Mouse (Mus musculus) heart, embryonic 11.5 days (tissue): Measurements from ENCODE around the gene Hcn1. TPM values are rescaled to one million over a fixed set of nuclear protein-coding genes. Genes with fewer than 3 reads are reported as not detected.

Experiments
- ATAC-seq: fragments of 200-750 bp; cut with Nextera tagmentation; replicated peaks from 2 replicates; pipeline ENCODE4 v1.8.0; 2017; ENCODE audit warnings: moderate library complexity; ENCODE audit not compliant: insufficient number of reproducible peaks, low FRiP score, low TSS enrichment
- H3K27ac ChIP-seq: fragments of 300-500 bp; sonication (generic); 2 replicates; pipeline ENCODE4 v1.5.1; 2014; ENCODE audit warnings: mild to moderate bottlenecking, low read depth, low read length
- H3K27me3 ChIP-seq: fragments of 300-500 bp; sonication (generic); 2 replicates; pipeline ENCODE4 v1.6.1; 2014; ENCODE audit warnings: mild to moderate bottlenecking, low read length, mixed read lengths; ENCODE audit not compliant: control insufficient read depth, insufficient read depth
- H3K36me3 ChIP-seq: fragments of 300-500 bp; sonication (generic); 2 replicates; pipeline ENCODE4 v1.6.1; 2014; ENCODE audit warnings: mild to moderate bottlenecking, low read length, moderate library complexity, mixed read lengths; ENCODE audit not compliant: control insufficient read depth, insufficient read depth
- H3K4me1 ChIP-seq: fragments of 300-500 bp; sonication (generic); 2 replicates; pipeline ENCODE4 v1.6.1; 2014; ENCODE audit warnings: low read length; ENCODE audit not compliant: control insufficient read depth, insufficient read depth
- H3K4me2 ChIP-seq: fragments of 300-500 bp; sonication (generic); 2 replicates; pipeline ENCODE4 v1.6.1; 2014; ENCODE audit warnings: mild to moderate bottlenecking, moderate library complexity
- H3K4me3 ChIP-seq: fragments of 300-500 bp; sonication (generic); 2 replicates; pipeline ENCODE4 v1.5.1; 2014; ENCODE audit warnings: low read depth, low read length
- H3K9ac ChIP-seq: fragments of 300-500 bp; sonication (generic); 2 replicates; pipeline ENCODE4 v1.6.1; 2014; ENCODE audit warnings: mild to moderate bottlenecking, low read depth, low read length, moderate library complexity
- H3K9me3 ChIP-seq: fragments of 300-500 bp; sonication (generic); replicated peaks from 2 replicates; pipeline ENCODE4 v1.6.1; 2016; ENCODE audit warnings: low read length; ENCODE audit not compliant: control insufficient read depth
- WGBS: fragments of 180-500 bp; shearing (Covaris S2); extraction: QIAGEN DNeasy Blood & Tissue Kit; methylation state at CpG from one replicate; pipeline ENCODE4 v1.1.7; 2014; ENCODE audit not compliant: insufficient replicate concordance; 5-methylcytosine and 5-hydroxymethylcytosine counted together
- polyA plus RNA-seq: library from polyadenylated mRNA; unstranded; fragments of >200 nt; fragmentation: Nextera tagmentation; extraction: Ambion mirVana; gene quantifications from 2 replicates; pipeline ENCODE4 v1.2.1, GENCODE M21; 2014

Gene Hcn1
- polyA plus RNA-seq, result 0.13 and 0.24 TPM in 2 replicates

GRCm38 (mm10) chr13:117602181-117602580, at the start of gene Hcn1:
Gene Hcn1 (plus strand): TSS chr13:117602320.
- Histone ChIP-seq H3K4me3 (peak within 1 kb of the TSS; percentile 68), H3K4me2 (peak within 1 kb of the TSS; percentile 98), H3K9me3 (no peaks in the 10 kb centered on the region), H3K9ac (peak within 1 kb of the TSS; percentile 44; the same call in 1 of the 2 replicates), H3K27ac (no peak within 1 kb of the TSS), H3K27me3 (peaks cover 12% of the 10 kb centered on the region), H3K4me1 (peaks cover 7% of the 10 kb centered on the region; the same call in 1 of the 2 replicates), H3K36me3 (no peaks in the 10 kb centered on the region)
- ATAC-seq, result peak; percentile 81
- 0% methylated on average over 32 of the region's 45 CpGs for WGBS

DNA sequence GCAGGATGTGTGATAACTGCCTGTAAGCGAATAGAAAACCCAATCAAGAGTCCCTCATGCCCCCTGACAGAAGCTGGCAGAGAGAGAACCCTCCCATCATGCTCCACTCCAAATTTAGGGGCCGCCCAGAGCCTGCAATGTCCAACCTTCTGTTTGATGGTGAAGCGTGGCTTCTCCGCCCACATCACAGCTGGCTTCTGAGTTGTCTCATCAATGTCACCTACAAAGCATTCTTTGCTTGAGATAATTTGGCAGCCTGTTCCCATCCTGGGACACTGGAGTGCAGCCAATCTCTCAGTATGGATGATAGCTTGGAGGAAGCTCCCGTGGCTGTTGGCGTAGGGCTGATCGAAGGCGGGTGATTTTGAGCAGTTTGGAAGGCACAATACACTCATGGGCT, 34.9 kb upstream of the Hcn1 start:
- Histone ChIP-seq H3K9ac (no peak overlapping the region), H3K4me1 (no peaks in the 10 kb centered on the region), H3K27ac (no peak overlapping the region), H3K27me3 (no peaks in the 10 kb centered on the region), H3K36me3 (no peaks in the 10 kb centered on the region), H3K4me3 (no peak overlapping the region), H3K4me2 (peak overlapping the region; percentile 32; the same call in 1 of the 2 replicates), H3K9me3 (no peaks in the 10 kb centered on the region)
- peak; percentile 52; the same call in 1 of the 2 replicates for ATAC-seq
- 38% methylated on average over 8 of the region's 8 CpGs for WGBS

DNA sequence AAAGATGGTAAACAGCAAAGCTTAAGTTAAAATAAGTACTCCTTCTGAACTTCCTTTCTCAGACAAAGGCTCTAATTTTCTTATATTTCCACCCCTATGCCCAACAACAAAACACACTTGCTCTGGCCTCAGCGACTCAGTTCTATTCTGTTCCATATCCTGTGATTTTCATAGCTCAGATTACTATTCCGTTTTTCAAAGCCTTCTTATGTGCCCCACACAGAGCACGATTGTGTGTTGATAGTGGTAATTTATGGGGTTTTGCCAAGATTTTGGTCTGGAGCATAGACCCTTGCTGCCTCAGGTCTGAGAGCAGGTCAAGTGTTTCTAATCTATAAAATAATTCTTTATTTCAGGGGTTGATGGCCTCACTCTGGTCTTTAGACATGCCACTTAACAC, 30.4 kb upstream of the Hcn1 start:
- H3K4me3 ChIP-seq, result no peak overlapping the region
- no peaks in the 10 kb centered on the region for H3K36me3 ChIP-seq
- H3K4me2 ChIP-seq, result no peak overlapping the region
- 61% methylated on average over 3 of the region's 3 CpGs for WGBS
- H3K9ac ChIP-seq, result no peak overlapping the region
- ATAC-seq, result no peak
- H3K27ac ChIP-seq, result no peak overlapping the region
- no peaks in the 10 kb centered on the region for H3K27me3 ChIP-seq
- no peaks in the 10 kb centered on the region for H3K9me3 ChIP-seq
- no peaks in the 10 kb centered on the region for H3K4me1 ChIP-seq

DNA sequence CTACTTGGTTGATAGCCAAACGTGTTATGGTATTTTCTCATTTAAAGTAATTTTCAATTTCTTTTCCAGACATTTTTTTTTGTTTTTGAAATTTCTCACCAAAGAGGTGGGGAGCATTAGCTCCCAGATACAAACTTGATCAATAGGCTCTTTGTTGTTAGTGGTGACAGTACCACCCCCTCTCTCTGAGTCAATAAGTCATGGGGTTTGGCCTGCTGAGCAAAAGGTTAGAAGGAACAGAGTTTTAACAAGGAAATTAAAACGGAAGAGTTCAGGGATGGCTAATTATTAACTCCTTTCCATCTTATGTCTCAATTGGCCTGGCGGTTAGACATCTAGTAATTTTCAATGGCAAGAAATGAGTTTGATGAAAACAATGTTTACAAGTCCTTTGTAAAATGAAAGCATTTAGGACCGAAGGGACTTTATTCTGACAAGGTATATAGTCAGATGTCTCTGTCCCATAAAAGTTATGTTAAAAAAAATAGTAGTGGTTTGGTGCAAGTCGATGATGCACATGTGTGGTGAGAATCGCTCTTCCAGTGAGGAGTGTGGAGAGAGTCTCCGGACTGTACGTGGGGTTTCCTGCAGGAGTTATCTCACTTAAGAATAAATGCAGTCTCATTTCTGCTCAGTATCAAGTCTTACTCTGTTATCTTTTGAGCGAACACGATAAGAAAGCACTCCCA, 7.5 kb upstream of the Hcn1 start:
- no peaks in the 10 kb centered on the region for H3K4me1 ChIP-seq
- no peak overlapping the region for H3K4me3 ChIP-seq
- H3K27ac ChIP-seq, result no peak overlapping the region
- no peaks in the 10 kb centered on the region for H3K36me3 ChIP-seq
- no peaks in the 10 kb centered on the region for H3K27me3 ChIP-seq
- H3K4me2 ChIP-seq, result no peak overlapping the region
- no peak overlapping the region for H3K9ac ChIP-seq
- 64% methylated on average over 10 of the region's 10 CpGs for WGBS
- no peak for ATAC-seq
- no peaks in the 10 kb centered on the region for H3K9me3 ChIP-seq

GRCm38 (mm10) chr13:117595183-117595532, 7.0 kb upstream of the Hcn1 start:
- Histone ChIP-seq H3K4me3 (no peak overlapping the region), H3K27ac (no peak overlapping the region), H3K4me2 (no peak overlapping the region), H3K36me3 (no peaks in the 10 kb centered on the region), H3K9me3 (no peaks in the 10 kb centered on the region), H3K4me1 (no peaks in the 10 kb centered on the region), H3K9ac (no peak overlapping the region), H3K27me3 (no peaks in the 10 kb centered on the region)
- WGBS, result 46% methylated on average over 3 of the region's 3 CpGs
- no peak for ATAC-seq

DNA sequence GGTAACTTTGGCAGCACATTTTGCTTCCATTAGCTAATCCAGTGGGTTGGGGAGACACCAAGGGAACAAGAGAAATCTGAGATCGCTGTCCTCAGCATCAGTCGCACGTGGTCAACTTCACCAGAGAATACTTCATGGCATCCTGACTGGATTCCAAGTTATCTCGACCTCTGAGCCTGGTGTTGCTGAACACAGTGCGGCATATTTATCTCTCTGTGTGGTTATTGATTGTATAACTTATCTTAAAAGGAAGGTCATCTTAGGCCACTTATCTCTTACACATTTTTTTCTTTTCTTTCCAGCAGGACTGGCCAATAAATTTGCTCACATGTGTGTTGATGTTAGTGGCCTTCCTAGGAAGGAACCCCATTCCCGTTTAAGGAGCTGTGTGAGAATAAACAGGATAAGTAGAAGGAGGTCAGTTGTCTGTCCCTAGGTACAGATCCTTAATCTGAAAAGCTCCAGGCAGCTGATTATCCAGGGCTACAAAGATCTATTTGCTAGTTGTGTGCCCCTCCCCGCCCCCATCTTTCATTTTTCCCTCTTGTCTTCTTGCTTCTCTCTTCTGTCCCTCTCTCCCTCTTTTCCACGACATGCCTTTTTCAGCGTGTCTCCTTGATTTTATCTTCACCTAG, 672 bp upstream of the Hcn1 start:
- peak overlapping the region; percentile 98 for H3K4me2 ChIP-seq
- H3K4me1 ChIP-seq, result peaks cover 7% of the 10 kb centered on the region; the same call in 1 of the 2 replicates
- ATAC-seq, result no peak
- peaks cover 12% of the 10 kb centered on the region for H3K27me3 ChIP-seq
- no peak overlapping the region; the same call in 1 of the 2 replicates for H3K4me3 ChIP-seq
- no peaks in the 10 kb centered on the region for H3K9me3 ChIP-seq
- no peak overlapping the region for H3K27ac ChIP-seq
- 31% methylated on average over 9 of the region's 9 CpGs for WGBS
- H3K36me3 ChIP-seq, result no peaks in the 10 kb centered on the region
- H3K9ac ChIP-seq, result no peak overlapping the region

DNA sequence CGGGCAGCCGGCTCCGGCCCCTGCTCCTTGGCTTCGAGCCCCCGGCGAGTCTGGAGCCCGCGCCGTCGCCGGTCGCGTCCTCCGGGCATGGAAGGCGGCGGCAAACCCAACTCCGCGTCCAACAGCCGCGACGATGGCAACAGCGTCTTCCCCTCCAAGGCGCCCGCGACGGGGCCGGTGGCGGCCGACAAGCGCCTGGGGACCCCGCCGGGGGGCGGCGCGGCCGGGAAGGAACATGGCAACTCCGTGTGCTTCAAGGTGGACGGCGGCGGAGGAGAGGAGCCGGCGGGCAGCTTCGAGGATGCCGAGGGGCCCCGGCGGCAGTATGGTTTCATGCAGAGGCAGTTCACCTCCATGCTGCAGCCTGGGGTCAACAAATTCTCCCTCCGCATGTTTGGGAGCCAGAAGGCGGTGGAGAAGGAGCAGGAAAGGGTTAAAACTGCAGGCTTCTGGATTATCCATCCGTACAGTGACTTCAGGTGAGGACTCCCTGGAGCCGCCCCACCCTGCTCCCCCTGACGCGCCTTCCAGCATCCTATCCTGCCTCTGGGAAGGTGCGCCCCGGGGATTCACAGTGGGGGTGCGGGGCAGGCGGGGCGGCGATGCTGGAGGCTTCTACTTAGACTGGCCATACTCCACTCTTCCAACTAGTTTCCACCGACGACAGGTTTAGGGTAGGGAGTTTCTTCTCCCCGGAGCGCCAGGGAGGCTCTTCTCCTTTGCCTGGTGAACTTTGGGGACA, 668 bp downstream of the Hcn1 start:
- 2% methylated on average over 54 of the region's 62 CpGs for WGBS
- no peaks in the 10 kb centered on the region for H3K36me3 ChIP-seq
- ATAC-seq, result peak; percentile 8; the same call in 1 of the 2 replicates
- H3K9me3 ChIP-seq, result no peaks in the 10 kb centered on the region
- peaks cover 12% of the 10 kb centered on the region for H3K27me3 ChIP-seq
- peak overlapping the region; percentile 68 for H3K4me3 ChIP-seq
- H3K27ac ChIP-seq, result no peak overlapping the region
- peaks cover 7% of the 10 kb centered on the region; the same call in 1 of the 2 replicates for H3K4me1 ChIP-seq
- H3K4me2 ChIP-seq, result peak overlapping the region; percentile 98
- H3K9ac ChIP-seq, result peak overlapping the region; percentile 44; the same call in 1 of the 2 replicates

GRCm38 (mm10) chr13:117603421-117603820, 1.3 kb downstream of the Hcn1 start:
- peaks cover 12% of the 10 kb centered on the region for H3K27me3 ChIP-seq
- H3K27ac ChIP-seq, result no peak overlapping the region
- ATAC-seq, result no peak
- H3K36me3 ChIP-seq, result no peaks in the 10 kb centered on the region
- 17% methylated on average over 11 of the region's 11 CpGs for WGBS
- H3K9me3 ChIP-seq, result no peaks in the 10 kb centered on the region
- H3K9ac ChIP-seq, result no peak overlapping the region
- peak overlapping the region; percentile 68 for H3K4me3 ChIP-seq
- H3K4me1 ChIP-seq, result peaks cover 7% of the 10 kb centered on the region; the same call in 1 of the 2 replicates
- peak overlapping the region; percentile 98 for H3K4me2 ChIP-seq
